Mouse (Mus musculus) spleen, postnatal 14 days (tissue): ENCODE results near the gene Brd7.

Experiments
- DNase-seq, 2 experiments: peaks; one replicate each; pipeline ENCODE4 v3.0.0; 2021 to 2022; ENCODE audit warnings: low spot score in 2 of 2

Gene Brd7

DNA sequence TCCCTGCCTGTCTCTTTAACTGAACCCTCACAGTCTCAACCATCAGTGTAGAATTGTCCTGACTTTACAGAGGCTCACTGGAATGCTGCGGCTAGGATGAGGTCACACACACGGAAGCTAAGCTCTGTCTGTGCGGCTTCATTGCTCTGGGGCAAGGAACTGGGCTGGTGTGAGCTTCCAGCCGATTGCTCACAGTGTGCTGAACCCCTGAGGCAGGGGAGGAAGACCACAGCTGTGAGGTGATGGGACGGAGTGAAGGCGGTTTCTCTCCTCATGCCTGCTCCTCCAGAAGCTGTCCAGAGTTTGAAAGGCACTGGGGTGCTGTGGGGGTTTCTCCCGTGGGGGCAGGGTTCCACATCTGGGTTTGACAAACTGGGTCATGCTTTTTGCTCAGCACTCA lies 77.3 kb downstream of the Brd7 start:
- DNase-seq: no peak

- DNase-seq: no peak
Measured at GRCm38 (mm10) chr8:88283243-88284115, 78.5 kb downstream of the Brd7 start.

GRCm38 (mm10) chr8:88282684-88283083 lies 79.3 kb downstream of the Brd7 start:
- DNase-seq: no peak
